Mouse (Mus musculus) WW6 (cell line): Measurements from ENCODE around the gene Serpinb9c.
"Not testable (repeated sequence)": the region's sequence is repeated elsewhere in the genome, so short reads cannot be mapped to it uniquely, and the experiment has no call there.

Experiments
- DNase-seq: peaks from one replicate; pipeline ENCODE4 v3.0.0-alpha.2; 2013; ENCODE audit warnings: low read depth, low spot score

Serpinb9c gene

DNA sequence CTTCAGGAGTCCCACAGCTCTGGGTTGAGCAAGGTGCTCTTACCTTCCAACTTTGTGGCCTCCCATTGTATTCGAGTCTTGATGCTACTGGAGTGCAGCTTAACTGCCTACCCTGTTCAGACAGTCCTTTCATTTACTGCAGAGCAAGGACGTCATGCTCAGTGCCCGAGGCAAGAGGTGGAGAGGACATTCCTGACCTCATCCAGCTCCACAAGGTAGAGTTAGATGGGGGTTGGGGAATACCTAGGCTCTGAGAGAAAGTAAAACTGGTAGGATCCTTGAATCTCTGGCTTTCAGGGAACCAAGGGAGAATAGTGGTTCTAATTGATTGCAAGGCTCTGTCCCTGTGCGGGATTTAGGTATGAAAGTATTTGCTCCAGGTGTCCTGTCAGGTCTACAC lies at the start of gene Serpinb9c:
Gene Serpinb9c, minus strand, starts transcription at position 101 of the 400 bp plus-strand sequence.
- no peak for DNase-seq

DNA sequence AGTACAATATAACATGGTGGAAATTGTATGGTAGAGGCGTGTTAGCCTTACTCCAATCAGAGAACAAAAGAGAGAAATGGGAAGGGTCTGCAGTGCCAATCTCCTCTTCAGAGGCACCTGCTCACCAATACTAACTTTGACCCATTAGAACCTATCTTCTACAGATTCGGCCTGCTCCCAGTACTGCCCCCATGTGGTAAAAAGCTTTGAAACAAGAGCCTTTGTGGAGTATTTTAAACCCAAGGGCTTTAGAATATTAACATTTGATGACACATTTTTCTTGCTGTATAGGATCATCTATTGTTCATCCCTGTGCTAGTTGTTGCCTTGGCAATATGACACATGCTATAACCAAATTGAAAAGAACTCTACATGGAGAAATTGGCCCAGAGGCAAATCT lies 40.2 kb upstream of the Serpinb9c start:
- no peak for DNase-seq

DNA sequence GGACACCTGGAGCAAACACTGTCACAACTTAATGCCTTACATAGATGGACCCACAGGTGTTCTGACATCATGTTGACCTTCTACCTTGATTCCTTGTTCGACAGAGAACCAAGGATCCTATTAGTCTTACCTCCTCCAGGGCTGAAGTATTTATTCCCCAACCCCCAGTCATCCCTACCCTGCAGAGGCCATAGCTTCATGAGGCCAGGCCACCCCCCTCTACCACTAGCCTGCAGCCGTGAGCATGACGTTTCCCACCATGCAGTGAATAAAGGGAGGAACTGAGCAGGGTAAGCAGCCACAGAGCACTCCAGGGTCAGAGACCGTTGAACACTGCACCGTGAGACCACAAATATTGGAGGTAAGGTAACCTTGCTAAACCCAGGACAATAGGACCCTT lies 33.1 kb upstream of the Serpinb9c start, which contains the start of gene Serpinb9d:
Gene Serpinb9d, plus strand, starts transcription at position 301 of the 400 bp plus-strand sequence.
- DNase-seq = no peak

DNA sequence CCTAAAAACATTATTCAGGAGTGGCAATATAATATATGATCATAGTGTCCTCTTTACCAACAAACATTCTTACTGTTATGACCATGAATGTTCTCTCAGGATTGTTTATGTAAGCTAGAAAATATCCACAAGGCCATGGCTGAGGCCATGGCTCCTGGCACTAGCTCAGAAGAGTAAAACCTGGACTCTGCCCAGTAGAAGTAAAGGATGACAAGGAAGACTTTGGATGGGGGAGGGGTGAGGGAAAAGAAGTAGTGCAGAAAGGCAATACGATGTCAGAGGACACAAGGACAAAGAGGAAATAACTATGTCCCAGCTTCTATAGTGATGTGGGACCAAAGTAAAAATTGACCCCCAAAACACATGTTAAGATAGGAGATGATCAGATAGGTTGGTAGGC lies 30.9 kb upstream of the Serpinb9c start:
- not testable (repeated sequence) for DNase-seq

DNA sequence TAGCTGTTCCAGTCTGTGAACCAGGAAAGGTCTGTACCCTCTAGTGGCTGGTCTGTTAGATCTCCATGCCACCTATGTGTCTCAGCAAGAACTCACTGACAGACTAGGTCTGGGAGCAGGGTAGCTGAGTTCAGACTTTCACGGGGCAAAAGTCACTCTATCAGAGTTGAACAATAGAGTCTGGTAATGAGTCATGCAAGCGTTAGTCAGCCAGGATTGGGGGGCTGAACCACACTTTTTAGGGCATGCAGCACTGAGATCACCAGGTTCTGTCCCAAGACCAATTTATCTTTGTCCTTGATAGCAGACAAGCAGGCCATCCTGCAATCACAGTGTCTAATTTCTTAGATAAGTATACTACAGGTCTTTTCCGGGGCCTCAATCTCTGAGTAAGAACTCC lies 18.1 kb downstream of the Serpinb9c start:
- DNase-seq = no peak

GRCm38 (mm10) chr13:33137717-33138116 lies 21.8 kb downstream of the Serpinb9c start:
- no peak for DNase-seq

DNA sequence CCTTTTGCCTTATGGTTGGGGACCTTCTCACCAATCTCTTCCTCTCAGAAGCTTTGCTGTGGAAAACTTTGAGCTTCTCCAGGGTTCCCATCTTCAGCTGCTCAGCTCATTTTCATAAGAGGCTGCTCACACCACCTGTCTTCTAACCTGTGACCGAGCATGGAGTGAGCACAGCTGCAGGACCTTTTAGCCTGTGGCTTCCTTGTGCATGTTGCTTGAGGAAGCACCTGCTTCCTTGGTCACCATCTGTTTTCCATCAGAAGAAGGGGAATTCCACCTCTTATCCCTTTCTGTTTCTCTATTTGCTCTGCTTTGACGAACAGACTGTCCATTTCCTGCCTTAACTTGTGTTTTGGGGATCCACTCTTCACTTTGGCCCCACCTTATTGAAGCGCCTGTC lies 46.5 kb downstream of the Serpinb9c start:
- DNase-seq = no peak

DNA sequence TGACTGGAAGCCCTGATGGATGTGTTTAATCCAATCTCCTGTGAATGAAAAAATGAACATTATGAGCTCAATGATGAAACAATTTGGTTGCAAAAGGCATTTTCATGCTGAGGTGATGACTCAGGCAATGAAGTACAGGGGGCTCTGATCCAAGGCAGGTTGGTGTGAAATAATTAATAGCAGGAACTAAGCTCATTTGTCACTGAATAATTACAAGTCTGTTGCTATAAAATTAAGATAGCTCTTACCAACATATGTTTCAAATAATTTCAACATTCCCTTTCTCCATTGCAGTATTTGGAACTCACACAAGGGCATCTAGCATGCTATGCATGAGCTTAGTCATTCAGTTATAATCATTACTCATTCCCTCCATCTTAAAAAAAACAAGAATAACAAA lies 53.9 kb downstream of the Serpinb9c start:
- DNase-seq = no peak
